Mouse (Mus musculus): ENCODE data around the gene Tshz3. TPM values are rescaled to one million over a fixed set of nuclear protein-coding genes. Genes with fewer than 3 reads are reported as not detected.
A peak's percentile ranks its signal among the peaks of the same experiment; 100 is the strongest.

The Tshz3 gene
- polyA plus RNA-seq, 1 experiment from 2014 or later: 12.1 TPM

DNA sequence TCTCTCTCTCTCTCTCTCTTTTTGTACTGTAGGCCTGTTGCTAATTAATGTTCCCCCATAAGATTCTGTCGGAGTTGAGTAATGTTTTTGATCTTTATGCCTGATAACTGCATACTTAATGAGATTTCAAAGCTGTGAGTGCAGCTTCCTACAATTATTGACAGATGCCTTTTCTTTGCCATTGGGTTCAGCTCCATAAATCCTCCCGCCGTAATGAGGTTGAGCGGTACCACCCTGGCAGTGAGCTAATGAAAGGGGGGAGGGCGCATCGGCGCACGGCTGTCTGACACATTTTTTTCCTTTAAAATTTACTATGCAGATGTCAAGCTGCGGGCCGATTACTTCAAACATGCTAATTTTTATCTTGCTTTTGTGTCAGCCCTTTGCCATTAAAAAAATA lies 9.3 kb downstream of the Tshz3 start:
- H3K9me3 ChIP-seq (ENCODE audit: control insufficient read depth, low read length): no peaks in the 10 kb centered on the region
- H3K27me3 ChIP-seq (ENCODE audit: control insufficient read depth, insufficient read depth, low read depth, low read length): no peaks in the 10 kb centered on the region
- no peak overlapping the region for H3K27ac ChIP-seq (ENCODE audit: low read length)
- WGBS: 33% methylated on average over 10 of the region's 10 CpGs
- H3K4me3 ChIP-seq (ENCODE audit: low read length): no peak overlapping the region
- peaks cover 38% of the 10 kb centered on the region for H3K4me1 ChIP-seq (replicated peaks; ENCODE audit: control insufficient read depth, insufficient read depth, low read length)
- no peak overlapping the region for H3K9ac ChIP-seq (ENCODE audit: low read length)
- H3K4me2 ChIP-seq (ENCODE audit: low read depth, low read length): peak overlapping the region; percentile 56; the same call in 1 of the 2 replicates
- ATAC-seq (ENCODE audit: low read depth): no peak
- H3K36me3 ChIP-seq (ENCODE audit: control insufficient read depth, insufficient read depth, low read length): no peaks in the 10 kb centered on the region

DNA sequence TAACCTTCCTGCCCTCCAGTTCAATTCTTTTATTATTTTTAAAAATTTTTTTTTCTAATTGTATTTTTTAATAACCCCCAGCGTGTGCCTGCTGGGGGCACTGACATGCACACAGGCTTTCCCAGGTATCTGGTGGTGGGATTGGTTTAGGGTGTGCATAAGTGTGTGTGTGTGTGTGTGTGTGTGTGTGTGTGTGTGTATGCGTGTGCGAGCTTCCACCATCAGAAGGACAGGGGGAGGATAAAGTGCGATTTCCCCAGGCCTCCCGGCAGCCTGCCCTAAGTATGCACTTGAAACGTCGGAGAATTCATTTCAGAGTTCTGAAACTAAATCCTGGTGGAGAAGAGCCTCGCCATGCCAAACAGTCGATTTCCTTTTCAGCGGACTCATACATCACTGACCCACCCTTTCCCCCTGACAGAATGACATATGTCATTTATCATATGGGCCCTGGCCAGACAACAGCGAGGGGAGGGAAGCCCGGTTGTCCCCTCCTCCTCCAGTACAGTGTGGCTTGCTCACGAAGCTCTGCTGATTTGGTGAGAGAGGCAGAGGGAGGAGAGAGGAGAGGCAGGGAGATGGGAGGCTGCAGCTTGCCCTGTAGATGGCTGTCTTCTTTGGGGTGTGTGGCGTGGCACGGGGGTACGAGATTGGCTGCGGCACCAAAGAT lies 9.9 kb downstream of the Tshz3 start:
- Histone ChIP-seq H3K36me3 (ENCODE audit: control insufficient read depth, insufficient read depth, low read length) (no peaks in the 10 kb centered on the region), H3K9me3 (ENCODE audit: control insufficient read depth, low read length) (no peaks in the 10 kb centered on the region), H3K9ac (ENCODE audit: low read length) (peak overlapping the region; percentile 57), H3K4me3 (ENCODE audit: low read length) (peak overlapping the region; percentile 26), H3K4me2 (ENCODE audit: low read depth, low read length) (peak overlapping the region; percentile 56), H3K4me1 (replicated peaks; ENCODE audit: control insufficient read depth, insufficient read depth, low read length) (peaks cover 38% of the 10 kb centered on the region), H3K27ac (ENCODE audit: low read length) (peak overlapping the region; percentile 80), H3K27me3 (ENCODE audit: control insufficient read depth, insufficient read depth, low read depth, low read length) (no peaks in the 10 kb centered on the region)
- peak; percentile 79 for ATAC-seq (ENCODE audit: low read depth)
- 6% methylated on average over 17 of the region's 17 CpGs for WGBS

DNA sequence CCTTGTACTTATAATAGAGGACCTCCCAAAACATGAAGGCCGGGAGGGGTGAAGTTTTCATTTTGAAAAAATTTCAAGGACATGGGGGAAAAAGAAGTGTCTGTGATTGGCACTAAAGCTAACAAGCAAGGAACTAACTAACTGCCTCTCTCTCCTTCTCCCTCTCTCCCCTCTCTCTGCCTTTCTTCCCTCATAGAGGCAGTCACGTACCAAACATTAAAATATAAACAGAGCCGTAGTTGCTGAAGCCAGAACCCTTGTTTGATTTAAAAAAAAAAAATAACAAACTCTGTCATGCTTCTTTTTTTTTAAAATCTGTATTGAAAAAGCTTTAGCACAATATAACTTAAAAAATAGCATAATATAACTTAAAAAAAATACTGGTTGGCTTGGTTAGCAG lies 10.9 kb downstream of the Tshz3 start:
- Histone ChIP-seq H3K4me2 (ENCODE audit: low read depth, low read length) (peak overlapping the region; percentile 56), H3K27ac (ENCODE audit: low read length) (peak overlapping the region; percentile 80), H3K36me3 (ENCODE audit: control insufficient read depth, insufficient read depth, low read length) (no peaks in the 10 kb centered on the region), H3K9me3 (ENCODE audit: control insufficient read depth, low read length) (no peaks in the 10 kb centered on the region), H3K9ac (ENCODE audit: low read length) (no peak overlapping the region; the same call in 1 of the 2 replicates), H3K4me3 (ENCODE audit: low read length) (no peak overlapping the region), H3K4me1 (replicated peaks; ENCODE audit: control insufficient read depth, insufficient read depth, low read length) (peaks cover 43% of the 10 kb centered on the region), H3K27me3 (ENCODE audit: control insufficient read depth, insufficient read depth, low read depth, low read length) (no peaks in the 10 kb centered on the region)
- no peak for ATAC-seq (ENCODE audit: low read depth)
- WGBS: 27% methylated on average over 3 of the region's 3 CpGs

DNA sequence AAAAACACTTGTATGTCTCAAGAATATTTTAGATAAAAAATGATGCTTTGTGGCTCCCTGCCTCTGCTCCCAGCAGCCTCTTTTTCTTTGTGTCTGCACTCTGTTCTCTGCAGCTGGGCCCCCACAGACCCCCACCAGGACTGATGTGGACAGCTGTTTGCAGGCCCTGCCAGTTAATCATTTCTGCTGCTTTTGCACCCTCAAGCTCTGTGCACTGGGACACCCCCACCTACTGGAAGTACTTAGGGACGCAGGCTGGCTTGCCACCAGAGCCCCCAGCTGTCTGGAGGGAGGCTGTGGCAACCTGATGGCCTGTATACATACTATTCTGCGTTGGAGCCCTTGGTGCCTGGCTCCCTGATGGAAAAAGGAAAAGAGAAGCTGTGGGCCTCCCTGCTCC lies 11.3 kb downstream of the Tshz3 start:
- Histone ChIP-seq H3K36me3 (ENCODE audit: control insufficient read depth, insufficient read depth, low read length) (no peaks in the 10 kb centered on the region), H3K27me3 (ENCODE audit: control insufficient read depth, insufficient read depth, low read depth, low read length) (no peaks in the 10 kb centered on the region), H3K27ac (ENCODE audit: low read length) (peak overlapping the region; percentile 36; the same call in 1 of the 2 replicates), H3K4me2 (ENCODE audit: low read depth, low read length) (no peak overlapping the region), H3K9me3 (ENCODE audit: control insufficient read depth, low read length) (no peaks in the 10 kb centered on the region), H3K4me1 (replicated peaks; ENCODE audit: control insufficient read depth, insufficient read depth, low read length) (peaks cover 47% of the 10 kb centered on the region), H3K9ac (ENCODE audit: low read length) (no peak overlapping the region), H3K4me3 (ENCODE audit: low read length) (no peak overlapping the region)
- 18% methylated on average over 2 of the region's 2 CpGs for WGBS
- ATAC-seq (ENCODE audit: low read depth): peak; percentile 84

DNA sequence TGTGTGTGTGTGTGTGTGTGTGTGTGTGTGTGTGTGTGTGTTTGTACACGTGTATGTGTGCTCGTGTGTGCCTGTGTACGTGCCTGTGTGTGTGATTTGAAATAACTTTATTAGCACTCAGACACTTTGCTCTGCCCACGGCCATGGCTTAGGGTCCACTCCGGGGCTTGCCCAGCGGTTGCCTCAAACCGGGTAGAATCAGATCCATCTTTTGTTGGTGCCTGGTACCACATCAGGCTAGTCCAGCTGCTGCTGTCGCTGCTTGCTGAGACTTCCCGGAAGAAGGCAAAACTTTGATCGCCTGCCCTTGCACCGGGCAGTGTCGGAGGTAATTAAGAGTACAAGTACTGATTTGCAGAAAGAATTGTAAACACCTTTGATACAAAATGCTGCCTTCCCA lies 12.1 kb downstream of the Tshz3 start:
- H3K9ac ChIP-seq (ENCODE audit: low read length): no peak overlapping the region
- H3K27ac ChIP-seq (ENCODE audit: low read length): no peak overlapping the region
- 28% methylated on average over 12 of the region's 12 CpGs for WGBS
- peaks cover 48% of the 10 kb centered on the region for H3K4me1 ChIP-seq (replicated peaks; ENCODE audit: control insufficient read depth, insufficient read depth, low read length)
- no peak for ATAC-seq (ENCODE audit: low read depth)
- H3K27me3 ChIP-seq (ENCODE audit: control insufficient read depth, insufficient read depth, low read depth, low read length): no peaks in the 10 kb centered on the region
- H3K36me3 ChIP-seq (ENCODE audit: control insufficient read depth, insufficient read depth, low read length): no peaks in the 10 kb centered on the region
- no peak overlapping the region for H3K4me3 ChIP-seq (ENCODE audit: low read length)
- no peak overlapping the region; the same call in 1 of the 2 replicates for H3K4me2 ChIP-seq (ENCODE audit: low read depth, low read length)
- H3K9me3 ChIP-seq (ENCODE audit: control insufficient read depth, low read length): no peaks in the 10 kb centered on the region

DNA sequence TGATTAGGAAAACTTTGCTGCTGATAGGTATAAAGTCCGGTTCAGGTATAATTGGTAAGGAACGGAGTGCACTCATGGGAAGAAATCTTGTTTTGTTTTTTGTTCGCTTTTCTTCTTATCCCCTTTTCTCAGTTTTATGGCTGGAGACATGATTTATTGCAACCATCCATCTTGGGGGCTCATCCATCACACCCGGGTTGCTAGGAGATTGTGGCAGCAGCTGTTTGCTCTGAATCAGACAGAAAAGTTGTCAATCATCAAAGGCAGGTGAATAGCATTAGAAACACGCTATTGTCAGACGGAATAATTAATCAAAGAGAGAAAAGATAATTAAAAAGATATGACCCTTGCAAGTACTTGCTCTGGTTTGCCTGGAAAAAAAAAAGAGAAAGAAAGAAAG lies 12.5 kb downstream of the Tshz3 start:
- no peak overlapping the region for H3K4me2 ChIP-seq (ENCODE audit: low read depth, low read length)
- H3K9me3 ChIP-seq (ENCODE audit: control insufficient read depth, low read length): no peaks in the 10 kb centered on the region
- no peak for ATAC-seq (ENCODE audit: low read depth)
- WGBS: 38% methylated on average over 6 of the region's 6 CpGs
- no peaks in the 10 kb centered on the region for H3K36me3 ChIP-seq (ENCODE audit: control insufficient read depth, insufficient read depth, low read length)
- H3K4me1 ChIP-seq (replicated peaks; ENCODE audit: control insufficient read depth, insufficient read depth, low read length): peaks cover 48% of the 10 kb centered on the region
- H3K27ac ChIP-seq (ENCODE audit: low read length): no peak overlapping the region
- H3K27me3 ChIP-seq (ENCODE audit: control insufficient read depth, insufficient read depth, low read depth, low read length): no peaks in the 10 kb centered on the region
- no peak overlapping the region for H3K4me3 ChIP-seq (ENCODE audit: low read length)
- no peak overlapping the region for H3K9ac ChIP-seq (ENCODE audit: low read length)

DNA sequence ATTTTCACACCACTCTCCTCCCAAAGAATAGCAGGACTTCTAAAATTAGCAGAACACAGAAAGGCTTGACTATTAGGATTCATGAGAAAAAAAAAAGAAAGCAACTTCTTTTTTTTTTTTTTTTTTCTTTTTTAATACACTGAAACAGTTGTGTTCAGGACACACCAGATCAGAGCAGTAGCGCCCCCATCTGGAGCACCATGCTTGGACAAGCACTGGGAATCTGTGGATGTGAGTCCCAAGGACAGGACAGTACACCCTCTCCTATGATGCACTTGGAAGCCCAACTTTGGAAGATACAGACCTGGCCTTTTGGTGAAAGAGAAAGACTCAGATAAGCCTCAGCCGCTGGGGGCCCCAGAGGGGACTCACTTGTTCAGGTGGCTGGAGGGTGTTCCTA lies 13.8 kb downstream of the Tshz3 start:
- no peak for ATAC-seq (ENCODE audit: low read depth)
- H3K27ac ChIP-seq (ENCODE audit: low read length): no peak overlapping the region
- H3K9me3 ChIP-seq (ENCODE audit: control insufficient read depth, low read length): no peaks in the 10 kb centered on the region
- no peak overlapping the region for H3K9ac ChIP-seq (ENCODE audit: low read length)
- H3K36me3 ChIP-seq (ENCODE audit: control insufficient read depth, insufficient read depth, low read length): no peaks in the 10 kb centered on the region; the same call in 1 of the 2 replicates
- H3K4me2 ChIP-seq (ENCODE audit: low read depth, low read length): no peak overlapping the region
- peaks cover 44% of the 10 kb centered on the region for H3K4me1 ChIP-seq (replicated peaks; ENCODE audit: control insufficient read depth, insufficient read depth, low read length)
- H3K27me3 ChIP-seq (ENCODE audit: control insufficient read depth, insufficient read depth, low read depth, low read length): no peaks in the 10 kb centered on the region
- WGBS: 62% methylated on average over 2 of the region's 2 CpGs
- no peak overlapping the region for H3K4me3 ChIP-seq (ENCODE audit: low read length)

DNA sequence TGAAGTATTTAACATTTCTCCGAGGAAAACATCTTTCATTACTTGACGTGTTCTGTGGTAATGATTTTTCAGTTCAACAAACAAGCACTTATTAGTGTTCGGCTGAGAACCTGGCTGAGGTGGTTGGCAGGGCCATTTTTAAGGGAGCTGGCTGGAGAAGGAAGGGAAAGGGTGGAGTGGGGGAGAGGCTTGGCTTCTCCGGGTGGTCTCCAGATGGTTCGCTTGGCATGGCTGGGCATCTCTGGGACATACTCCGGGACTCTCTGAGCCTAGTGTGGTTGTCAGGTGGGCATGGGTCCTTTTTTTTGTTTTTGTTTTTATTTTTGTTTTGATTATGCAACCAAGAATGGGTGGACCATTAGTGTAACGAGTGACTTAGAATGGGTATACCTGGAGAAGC lies 16.4 kb downstream of the Tshz3 start:
- Histone ChIP-seq H3K27ac (ENCODE audit: low read length) (peak overlapping the region; percentile 37; the same call in 1 of the 2 replicates), H3K4me3 (ENCODE audit: low read length) (no peak overlapping the region), H3K27me3 (ENCODE audit: control insufficient read depth, insufficient read depth, low read depth, low read length) (no peaks in the 10 kb centered on the region), H3K9me3 (ENCODE audit: control insufficient read depth, low read length) (no peaks in the 10 kb centered on the region), H3K36me3 (ENCODE audit: control insufficient read depth, insufficient read depth, low read length) (no peaks in the 10 kb centered on the region; the same call in 1 of the 2 replicates), H3K9ac (ENCODE audit: low read length) (0 out of 2 replicates have a peak overlapping the region, but pooled peaks have one; percentile 4), H3K4me1 (replicated peaks; ENCODE audit: control insufficient read depth, insufficient read depth, low read length) (peaks cover 26% of the 10 kb centered on the region), H3K4me2 (ENCODE audit: low read depth, low read length) (no peak overlapping the region; the same call in 1 of the 2 replicates)
- ATAC-seq (ENCODE audit: low read depth): no peak
- WGBS: 72% methylated on average over 7 of the region's 7 CpGs

DNA sequence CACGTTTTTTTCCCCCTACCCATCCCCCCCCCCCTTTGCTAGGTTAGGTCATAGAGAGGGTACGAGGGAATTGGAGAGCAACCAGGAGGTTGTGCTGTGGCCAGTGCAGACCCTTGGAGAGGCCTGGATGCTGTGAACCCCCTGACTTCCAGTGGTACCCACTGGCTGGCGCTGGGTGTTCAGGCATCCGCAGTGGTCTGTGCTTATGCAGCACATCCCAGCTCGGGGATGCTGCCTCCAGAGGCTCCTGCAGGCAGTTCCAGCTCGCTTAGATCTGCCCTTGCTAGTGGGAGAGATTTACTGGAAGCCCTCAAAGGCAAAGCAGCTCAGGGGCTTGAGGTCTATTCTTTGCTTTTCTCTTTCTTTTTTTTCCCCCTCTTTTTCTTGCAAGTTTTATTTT lies 19.3 kb downstream of the Tshz3 start:
- H3K4me2 ChIP-seq (ENCODE audit: low read depth, low read length): no peak overlapping the region
- no peak overlapping the region for H3K4me3 ChIP-seq (ENCODE audit: low read length)
- no peaks in the 10 kb centered on the region; the same call in 1 of the 2 replicates for H3K36me3 ChIP-seq (ENCODE audit: control insufficient read depth, insufficient read depth, low read length)
- 43% methylated on average over 6 of the region's 6 CpGs for WGBS
- H3K27ac ChIP-seq (ENCODE audit: low read length): no peak overlapping the region
- no peaks in the 10 kb centered on the region for H3K27me3 ChIP-seq (ENCODE audit: control insufficient read depth, insufficient read depth, low read depth, low read length)
- no peaks in the 10 kb centered on the region for H3K9me3 ChIP-seq (ENCODE audit: control insufficient read depth, low read length)
- ATAC-seq (ENCODE audit: low read depth): no peak
- H3K9ac ChIP-seq (ENCODE audit: low read length): no peak overlapping the region
- peaks cover 13% of the 10 kb centered on the region for H3K4me1 ChIP-seq (replicated peaks; ENCODE audit: control insufficient read depth, insufficient read depth, low read length)
